Mouse (Mus musculus) heart, embryonic 10.5 days (tissue): ENCODE results near the gene Tsnaxip1. TPM values are rescaled to one million over a fixed set of nuclear protein-coding genes. Genes with fewer than 3 reads are reported as not detected.
A peak's percentile ranks its signal among the peaks of the same experiment; 100 is the strongest.

Source experiments
- DNase-seq: peaks from one replicate; pipeline ENCODE4 v3.0.0-alpha.2; 2017; ENCODE audit warnings: low spot score
- H3K27ac ChIP-seq: fragments of 300-500 bp; sonication (generic); 2 replicates; pipeline ENCODE4 v1.5.1; 2016; ENCODE audit warnings: mild to moderate bottlenecking
- H3K27me3 ChIP-seq: fragments of 300-500 bp; sonication (generic); 2 replicates; pipeline ENCODE4 v1.6.1; 2016; ENCODE audit warnings: mild to moderate bottlenecking; ENCODE audit not compliant: poor library complexity, insufficient read depth, severe bottlenecking
- H3K36me3 ChIP-seq: fragments of 300-500 bp; sonication (generic); 2 replicates; pipeline ENCODE4 v1.6.1; 2016; ENCODE audit warnings: mild to moderate bottlenecking, moderate library complexity
- H3K4me1 ChIP-seq: fragments of 300-500 bp; sonication (generic); 2 replicates; pipeline ENCODE4 v1.6.1; 2016; ENCODE audit warnings: mild to moderate bottlenecking
- H3K4me3 ChIP-seq: fragments of 300-500 bp; sonication (generic); 2 replicates; pipeline ENCODE4 v1.5.1; 2016; ENCODE audit warnings: mild to moderate bottlenecking, moderate library complexity
- H3K9me3 ChIP-seq: fragments of 300-500 bp; sonication (generic); 2 replicates; pipeline ENCODE4 v1.6.1; 2016; ENCODE audit warnings: mild to moderate bottlenecking, moderate library complexity
- WGBS: fragments of 180-500 bp; shearing (Covaris S2); methylation state at CpG from one replicate; pipeline ENCODE4 v1.1.7; 2016; 5-methylcytosine and 5-hydroxymethylcytosine counted together
- polyA plus RNA-seq: library from polyadenylated mRNA; unstranded; fragments of >200 nt; fragmentation: Nextera tagmentation; extraction: Ambion mirVana; gene quantifications from 2 replicates; pipeline ENCODE4 v1.2.1, GENCODE M21; 2016

The Tsnaxip1 gene
- polyA plus RNA-seq, 1 experiment from 2014 or later: 0.06 TPM

- Histone ChIP-seq H3K36me3 (peaks cover 12% of the 10 kb centered on the region; the same call in 1 of the 2 replicates), H3K4me3 (peak overlapping the region; percentile 77), H3K9me3 (no peaks in the 10 kb centered on the region), H3K4me1 (peaks cover 54% of the 10 kb centered on the region), H3K27ac (peak overlapping the region; percentile 92), H3K27me3 (no peaks in the 10 kb centered on the region)
- under 1% methylated on average over 71 of the region's 71 CpGs for WGBS
- DNase-seq: peak; percentile 90
Observed at GRCm38 (mm10) chr8:105855248-105856167, 28.0 kb downstream of the Tsnaxip1 start.

- peak overlapping the region; percentile 92 for H3K27ac ChIP-seq
- H3K4me1 ChIP-seq: peaks cover 52% of the 10 kb centered on the region
- no peaks in the 10 kb centered on the region for H3K9me3 ChIP-seq
- no peak for DNase-seq
- 14% methylated on average over 15 of the region's 15 CpGs for WGBS
- peak overlapping the region; percentile 77 for H3K4me3 ChIP-seq
- H3K36me3 ChIP-seq: peaks cover 12% of the 10 kb centered on the region; the same call in 1 of the 2 replicates
- H3K27me3 ChIP-seq: no peaks in the 10 kb centered on the region
Observed at GRCm38 (mm10) chr8:105856168-105856835, 28.8 kb downstream of the Tsnaxip1 start.

GRCm38 (mm10) chr8:105858495-105858894 lies 31.0 kb downstream of the Tsnaxip1 start:
- Histone ChIP-seq H3K4me3 (no peak overlapping the region), H3K27ac (no peak overlapping the region), H3K36me3 (peaks cover 19% of the 10 kb centered on the region), H3K9me3 (no peaks in the 10 kb centered on the region), H3K27me3 (no peaks in the 10 kb centered on the region), H3K4me1 (peaks cover 66% of the 10 kb centered on the region)
- WGBS: 84% methylated on average over 5 of the region's 5 CpGs
- no peak for DNase-seq

GRCm38 (mm10) chr8:105859314-105859713 lies 31.8 kb downstream of the Tsnaxip1 start:
- Histone ChIP-seq H3K27ac (peak overlapping the region; percentile 98), H3K4me1 (peaks cover 70% of the 10 kb centered on the region), H3K4me3 (peak overlapping the region; percentile 98; the same call in 1 of the 2 replicates), H3K36me3 (peaks cover 25% of the 10 kb centered on the region), H3K9me3 (no peaks in the 10 kb centered on the region), H3K27me3 (no peaks in the 10 kb centered on the region)
- 60% methylated on average over 5 of the region's 5 CpGs for WGBS
- DNase-seq: no peak

- Histone ChIP-seq H3K27ac (peak within 1 kb of the TSS; percentile 98), H3K9me3 (no peaks in the 10 kb centered on the region), H3K36me3 (peaks cover 33% of the 10 kb centered on the region), H3K27me3 (no peaks in the 10 kb centered on the region), H3K4me3 (peak within 1 kb of the TSS; percentile 98), H3K4me1 (peaks cover 67% of the 10 kb centered on the region)
- under 1% methylated on average over 59 of the region's 59 CpGs for WGBS
- peak; percentile 100 for DNase-seq
Observed at GRCm38 (mm10) chr8:105860143-105860981, 32.8 kb downstream of the Tsnaxip1 start, which contains the start of gene Nutf2. Gene Nutf2 (plus strand): TSS chr8:105860580.

GRCm38 (mm10) chr8:105861951-105862350 lies 34.4 kb downstream of the Tsnaxip1 start:
- peaks cover 48% of the 10 kb centered on the region for H3K36me3 ChIP-seq
- no peaks in the 10 kb centered on the region for H3K9me3 ChIP-seq
- H3K4me1 ChIP-seq: peaks cover 51% of the 10 kb centered on the region
- peak overlapping the region; percentile 98 for H3K4me3 ChIP-seq
- 11% methylated on average over 1 of the region's 1 CpGs for WGBS
- H3K27me3 ChIP-seq: no peaks in the 10 kb centered on the region
- no peak for DNase-seq
- H3K27ac ChIP-seq: peak overlapping the region; percentile 98; the same call in 1 of the 2 replicates

- no peak overlapping the region for H3K4me3 ChIP-seq
- peaks cover 25% of the 10 kb centered on the region for H3K4me1 ChIP-seq
- no peak for DNase-seq
- H3K36me3 ChIP-seq: peaks cover 80% of the 10 kb centered on the region
- WGBS: 77% methylated on average over 6 of the region's 6 CpGs
- no peak overlapping the region for H3K27ac ChIP-seq
- H3K27me3 ChIP-seq: no peaks in the 10 kb centered on the region
- H3K9me3 ChIP-seq: no peaks in the 10 kb centered on the region
Observed at GRCm38 (mm10) chr8:105866364-105867029, 39.0 kb downstream of the Tsnaxip1 start.

- no peaks in the 10 kb centered on the region for H3K27me3 ChIP-seq
- no peak for DNase-seq
- 71% methylated on average over 6 of the region's 6 CpGs for WGBS
- H3K4me1 ChIP-seq: peaks cover 18% of the 10 kb centered on the region
- H3K27ac ChIP-seq: peak overlapping the region; percentile 24; the same call in 1 of the 2 replicates
- H3K9me3 ChIP-seq: no peaks in the 10 kb centered on the region
- no peak overlapping the region for H3K4me3 ChIP-seq
- peaks cover 85% of the 10 kb centered on the region for H3K36me3 ChIP-seq
Observed at GRCm38 (mm10) chr8:105874301-105874700, 46.8 kb downstream of the Tsnaxip1 start.

GRCm38 (mm10) chr8:105880754-105881520 lies 53.4 kb downstream of the Tsnaxip1 start, which contains the start of gene Edc4:
Gene Edc4 (plus strand): TSS chr8:105880881.
- WGBS: 1% methylated on average over 45 of the region's 45 CpGs
- Histone ChIP-seq H3K4me1 (peaks cover 24% of the 10 kb centered on the region), H3K27me3 (no peaks in the 10 kb centered on the region), H3K36me3 (peaks cover 57% of the 10 kb centered on the region), H3K27ac (peak within 1 kb of the TSS; percentile 90), H3K4me3 (peak within 1 kb of the TSS; percentile 98), H3K9me3 (no peaks in the 10 kb centered on the region)
- peak; percentile 90 for DNase-seq

- WGBS: 91% methylated on average over 12 of the region's 12 CpGs
- Histone ChIP-seq H3K27me3 (no peaks in the 10 kb centered on the region), H3K4me3 (no peak overlapping the region), H3K36me3 (peaks cover 85% of the 10 kb centered on the region), H3K4me1 (peaks cover 11% of the 10 kb centered on the region; the same call in 1 of the 2 replicates), H3K9me3 (no peaks in the 10 kb centered on the region), H3K27ac (no peak overlapping the region)
- no peak for DNase-seq
Observed at GRCm38 (mm10) chr8:105889756-105890465, 62.4 kb downstream of the Tsnaxip1 start.

- Histone ChIP-seq H3K4me3 (no peak overlapping the region), H3K27me3 (no peaks in the 10 kb centered on the region), H3K9me3 (no peaks in the 10 kb centered on the region), H3K27ac (no peak overlapping the region), H3K36me3 (peaks cover 78% of the 10 kb centered on the region), H3K4me1 (peaks cover 11% of the 10 kb centered on the region; the same call in 1 of the 2 replicates)
- WGBS: 93% methylated on average over 6 of the region's 6 CpGs
- no peak for DNase-seq
Observed at GRCm38 (mm10) chr8:105890870-105891269, 63.3 kb downstream of the Tsnaxip1 start.
